Mouse (Mus musculus) MEL (cell line): ENCODE data around the gene Hlf. TPM values are rescaled to one million over a fixed set of nuclear protein-coding genes. Genes with fewer than 3 reads are reported as not detected.

ENCODE experiments used
- DNase-seq: peaks from one replicate; pipeline ENCODE4 v3.0.0; 2011; ENCODE audit warnings: low read depth, low spot score
- H3K27ac ChIP-seq: 2 replicates; pipeline ENCODE4 v1.5.1; 2012; ENCODE audit warnings: low read depth, mild to moderate bottlenecking, control low read depth, low read length, moderate library complexity; ENCODE audit not compliant: control insufficient read depth
- H3K27me3 ChIP-seq, 2 experiments: fragments of 150-350 bp in 1 of 2; sonication (generic) in 1 of 2; 2 replicates each; pipeline ENCODE4 v1.6.1; 2012; ENCODE audit warnings: low read length in 2 of 2, mild to moderate bottlenecking in 2 of 2, improper control_type of control experiment in 1 of 2, moderate library complexity in 1 of 2; ENCODE audit not compliant: insufficient read depth in 2 of 2, control insufficient read depth in 1 of 2
- H3K36me3 ChIP-seq, 2 experiments: 2 replicates each; pipeline ENCODE4 v1.6.1; 2012 to 2014; ENCODE audit warnings: low read length in 2 of 2, improper control_type of control experiment in 1 of 2, inconsistent platforms in 1 of 2, mild to moderate bottlenecking in 1 of 2; ENCODE audit not compliant: insufficient read depth in 2 of 2, control insufficient read depth in 1 of 2
- H3K4me1 ChIP-seq, 2 experiments: fragments of 150-350 bp in 1 of 2; sonication (generic) in 1 of 2; 2 replicates each; pipeline ENCODE4 v1.6.1; 2012; ENCODE audit warnings: low read length in 2 of 2, improper control_type of control experiment in 1 of 2, mild to moderate bottlenecking in 1 of 2; ENCODE audit not compliant: insufficient read depth in 2 of 2, control insufficient read depth in 1 of 2
- H3K4me3 ChIP-seq, 2 experiments: fragments of 150-350 bp in 1 of 2; sonication (generic) in 1 of 2; 2 replicates each; pipeline ENCODE4 v1.5.1; 2012; ENCODE audit warnings: low read depth in 2 of 2, low read length in 2 of 2, mild to moderate bottlenecking in 2 of 2, moderate library complexity in 2 of 2, control low read depth in 1 of 2, improper control_type of control experiment in 1 of 2; ENCODE audit not compliant: control insufficient read depth in 1 of 2, insufficient read depth in 1 of 2
- H3K79me2 ChIP-seq: 2 replicates; pipeline ENCODE4 v1.6.1; 2012; ENCODE audit warnings: mild to moderate bottlenecking, low read length, moderate library complexity; ENCODE audit not compliant: control insufficient read depth, poor library complexity, insufficient read depth
- H3K9ac ChIP-seq: 2 replicates; pipeline ENCODE4 v1.6.1; 2012; ENCODE audit warnings: low read depth, mild to moderate bottlenecking, control low read depth, low read length, moderate library complexity; ENCODE audit not compliant: control insufficient read depth, poor library complexity, severe bottlenecking
- H3K9me3 ChIP-seq: fragments of 150-350 bp; sonication (generic); replicated peaks from 2 replicates; pipeline ENCODE4 v1.6.1; 2012; ENCODE audit warnings: mild to moderate bottlenecking, low read length, improper control_type of control experiment, moderate library complexity; ENCODE audit not compliant: insufficient read depth
- CHD2 ChIP-seq: IDR thresholded peaks from 2 replicates; pipeline ENCODE4 v1.6.1; 2011; ENCODE audit warnings: low read length, improper control_type of control experiment
- ELF1 ChIP-seq: IDR thresholded peaks from 2 replicates; pipeline ENCODE4 v1.6.1; 2014; ENCODE audit warnings: low read depth, mild to moderate bottlenecking, inconsistent platforms, low read length, improper control_type of control experiment, moderate library complexity
- EP300 ChIP-seq, 2 experiments: IDR thresholded peaks; 2 replicates each; pipeline ENCODE4 v1.6.1; 2011; ENCODE audit warnings: improper control_type of control experiment in 2 of 2, low read length in 2 of 2, low read depth in 1 of 2, mild to moderate bottlenecking in 1 of 2
- GATA1 ChIP-seq: IDR thresholded peaks from 2 replicates; pipeline ENCODE4 v1.6.1; 2011; ENCODE audit warnings: low read depth, low read length, improper control_type of control experiment
- MEF2A ChIP-seq: IDR thresholded peaks from 2 replicates; pipeline ENCODE4 v1.6.1; 2014; ENCODE audit warnings: low read depth, mild to moderate bottlenecking, inconsistent platforms, low read length, improper control_type of control experiment; ENCODE audit not compliant: poor library complexity, insufficient replicate concordance, severe bottlenecking; ENCODE audit errors: extremely low read depth
- MYB ChIP-seq: IDR thresholded peaks from 2 replicates; pipeline ENCODE4 v1.6.1; 2011; ENCODE audit warnings: mild to moderate bottlenecking, low read depth, low read length, improper control_type of control experiment
- MYC ChIP-seq: IDR thresholded peaks from 2 replicates; pipeline ENCODE4 v1.6.1; 2011; ENCODE audit warnings: low read depth, mild to moderate bottlenecking, low read length, improper control_type of control experiment, moderate library complexity
- NRF1 ChIP-seq: IDR thresholded peaks from 2 replicates; pipeline ENCODE4 v1.6.1; 2014; ENCODE audit warnings: low read depth, mild to moderate bottlenecking, inconsistent platforms, low read length, improper control_type of control experiment, moderate library complexity; ENCODE audit not compliant: poor library complexity, insufficient read depth, severe bottlenecking
- RCOR1 ChIP-seq: IDR thresholded peaks from 2 replicates; pipeline ENCODE4 v1.6.1; 2012; ENCODE audit warnings: low read depth, mild to moderate bottlenecking, inconsistent platforms, low read length, improper control_type of control experiment
- SIN3A ChIP-seq: IDR thresholded peaks from 2 replicates; pipeline ENCODE4 v1.6.1; 2012; ENCODE audit warnings: low read length, improper control_type of control experiment, inconsistent platforms
- TAL1 ChIP-seq: IDR thresholded peaks from 2 replicates; pipeline ENCODE4 v1.6.1; 2012; ENCODE audit warnings: mild to moderate bottlenecking, inconsistent platforms, low read length, moderate library complexity, mixed read lengths
- TCF12 ChIP-seq: IDR thresholded peaks from 2 replicates; pipeline ENCODE4 v1.6.1; 2014; ENCODE audit warnings: low read depth, mild to moderate bottlenecking, inconsistent platforms, low read length, improper control_type of control experiment, moderate library complexity
- ZMIZ1 ChIP-seq: IDR thresholded peaks from 2 replicates; pipeline ENCODE4 v1.6.1; 2012; ENCODE audit warnings: low read depth, mild to moderate bottlenecking, inconsistent platforms, low read length, improper control_type of control experiment, moderate library complexity
- ZNF384 ChIP-seq: IDR thresholded peaks from 2 replicates; pipeline ENCODE4 v1.6.1; 2012; ENCODE audit warnings: low read depth, mild to moderate bottlenecking, inconsistent platforms, low read length, improper control_type of control experiment
- polyA plus RNA-seq, 2 experiments: library from polyadenylated mRNA; stranded (reverse) in 1 of 2; unstranded in 1 of 2; fragments of >175 nt in 1 of 2; fragments of >200 nt in 1 of 2; gene quantifications; 2 replicates each; pipeline versions ENCODE4 v1.2.1 to v1.2.4; 2012; ENCODE audit warnings: low replicate concordance in 2 of 2, low read depth in 1 of 2; ENCODE audit not compliant: insufficient read length in 2 of 2, insufficient read depth in 1 of 2, missing spikeins in 1 of 2
- total RNA-seq: library from RNA; depleted of rRNA; stranded (reverse); fragments of 300-350 nt; gene quantifications from 2 replicates; pipeline ENCODE4 v1.2.3, GENCODE M21; 2012

Hlf gene
- total and polyA plus RNA-seq, 3 experiments: 0.42 to 1.5 TPM; not detected in 1

GRCm38 (mm10) chr11:90417011-90417410 is 26.3 kb upstream of the Hlf start:
- no peaks in the 10 kb centered on the region; a peak in 1 of 4 replicates for H3K36me3 ChIP-seq
- H3K27ac ChIP-seq: no peak overlapping the region
- no peak for DNase-seq
- H3K9ac ChIP-seq: no peak overlapping the region
- no peak overlapping the region for H3K4me3 ChIP-seq
- no peaks in the 10 kb centered on the region for H3K9me3 ChIP-seq
- no peaks in the 10 kb centered on the region for H3K27me3 ChIP-seq
- peaks cover 0 to 5% of the 10 kb centered on the region in 2 experiments; a peak in 2 of 4 replicates for H3K4me1 ChIP-seq
- TF ChIP-seq ELF1: no peak
- no peak for TF ChIP-seq TAL1
- TF ChIP-seq NRF1: no peak
- TF ChIP-seq ZMIZ1: no peak
- no peak for TF ChIP-seq RCOR1
- no peaks in the 10 kb centered on the region for H3K79me2 ChIP-seq

GRCm38 (mm10) chr11:90398850-90399249 is 8.2 kb upstream of the Hlf start:
- TF ChIP-seq TAL1 (peak; percentile 60), SIN3A (peak; percentile 49), RCOR1 (0 out of 2 replicates have a peak, but pooled peaks have one; percentile 16), CHD2 (no peak), TCF12 (peak; percentile 72), MEF2A (no peak), MYC (no peak), GATA1 (peak; percentile 69), ELF1 (no peak), EP300 (IDR thresholded peaks at IDR 0.05; ENCODE audit: low read depth in 1 of 2, low read length in 2 of 2) (peak; percentile 66 to 79), MYB (0 out of 2 replicates have a peak, but pooled peaks have one; percentile 10), ZNF384 (no peak)
- Histone ChIP-seq H3K27ac (no peak overlapping the region), H3K36me3 (peaks cover 0 to 5% of the 10 kb centered on the region in 2 experiments; a peak in 1 of 4 replicates), H3K79me2 (no peaks in the 10 kb centered on the region), H3K9me3 (no peaks in the 10 kb centered on the region), H3K27me3 (no peaks in the 10 kb centered on the region), H3K4me3 (peak overlapping the region; percentile 16 to 43; a peak in 2 of 4 replicates), H3K9ac (no peak overlapping the region), H3K4me1 (peaks cover 5 to 13% of the 10 kb centered on the region in 2 experiments)
- DNase-seq: peak; percentile 66
